Mouse (Mus musculus): ENCODE measurements at regions not wholly inside any gene's neighbourhood (a gene's known extent, or its start where the extent isn't known, plus 50 kb on each side); places are given as distances from the start of the nearest gene placed in this dataset.

GRCm38 (mm10) chr4:40625024-40625423 is 78.0 kb downstream of the Aptx start:
- TF ChIP-seq CTCF (IDR thresholded peaks at IDR 0.05; ENCODE audit: low read depth) (no peak), EP300 (IDR thresholded peaks at IDR 0.05; ENCODE audit: low read depth) (no peak)
